Mouse (Mus musculus) heart, postnatal 0 days (tissue): ENCODE measurements around the gene Zdhhc21.

Experiments used
- CTCF ChIP-seq: IDR thresholded peaks from 2 replicates; pipeline ENCODE4 v1.5.1; 2016; ENCODE audit warnings: antibody characterized with exemption, control low read depth, low read depth
- EP300 ChIP-seq: IDR thresholded peaks from 2 replicates; pipeline ENCODE4 v1.6.1; 2016; ENCODE audit warnings: antibody characterized with exemption, low read depth

DNA sequence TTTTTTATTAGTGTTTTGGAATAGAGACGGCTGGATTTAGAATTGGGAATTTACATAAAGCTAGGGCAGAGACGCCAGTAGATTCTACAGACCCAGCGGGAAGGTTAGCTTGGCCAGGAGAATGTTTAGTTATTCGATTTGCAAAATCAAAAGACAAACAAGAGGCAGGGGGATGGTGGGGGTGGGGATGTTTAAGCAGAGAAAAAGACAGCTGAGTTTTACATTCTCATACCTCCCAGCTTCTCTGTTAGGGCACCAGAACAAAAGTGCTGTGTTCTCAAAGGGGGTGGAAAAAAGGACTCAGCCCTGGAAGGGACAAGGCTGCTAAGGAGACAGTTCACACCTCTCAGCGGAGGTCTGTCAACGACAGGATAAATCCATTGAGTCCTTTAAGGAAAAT is 12.4 kb upstream of the Zdhhc21 start:
- TF ChIP-seq CTCF (no peak), EP300 (no peak)
